Mouse (Mus musculus) stomach, embryonic 15.5 days (tissue): ENCODE measurements around the gene Tmem37. TPM values are rescaled to one million over a fixed set of nuclear protein-coding genes. Genes with fewer than 3 reads are reported as not detected.

ENCODE experiments used
- ATAC-seq: fragments of 200-750 bp; cut with Nextera tagmentation; 2 replicates; pipeline ENCODE4 v1.8.0; 2017; ENCODE audit warnings: low read depth, moderate number of reproducible peaks, moderate TSS enrichment; ENCODE audit not compliant: insufficient read depth, low FRiP score
- H3K27ac ChIP-seq: fragments of 300-500 bp; sonication (generic); 2 replicates; pipeline ENCODE4 v1.5.1; 2015; ENCODE audit warnings: mild to moderate bottlenecking, inconsistent platforms
- H3K27me3 ChIP-seq: fragments of 300-500 bp; sonication (generic); replicated peaks from 2 replicates; pipeline ENCODE4 v1.6.1; 2015; ENCODE audit warnings: inconsistent platforms
- H3K36me3 ChIP-seq: fragments of 300-500 bp; sonication (generic); 2 replicates; pipeline ENCODE4 v1.6.1; 2015; ENCODE audit warnings: inconsistent platforms
- H3K4me1 ChIP-seq: fragments of 300-500 bp; sonication (generic); 2 replicates; pipeline ENCODE4 v1.6.1; 2015; ENCODE audit warnings: inconsistent platforms
- H3K4me2 ChIP-seq: fragments of 300-500 bp; sonication (generic); 2 replicates; pipeline ENCODE4 v1.6.1; 2015; ENCODE audit warnings: mild to moderate bottlenecking, inconsistent platforms
- H3K4me3 ChIP-seq: fragments of 300-500 bp; sonication (generic); replicated peaks from 2 replicates; pipeline ENCODE4 v1.5.1; 2015; ENCODE audit warnings: inconsistent platforms
- H3K9ac ChIP-seq: fragments of 300-500 bp; sonication (generic); 2 replicates; pipeline ENCODE4 v1.6.1; 2015; ENCODE audit warnings: inconsistent platforms
- H3K9me3 ChIP-seq: fragments of 300-500 bp; sonication (generic); 2 replicates; pipeline ENCODE4 v1.6.1; 2016; ENCODE audit warnings: inconsistent platforms
- WGBS: fragments of 180-500 bp; shearing (Covaris S2); methylation state at CpG from one replicate; pipeline ENCODE4 v1.1.7; 2015; 5-methylcytosine and 5-hydroxymethylcytosine counted together
- polyA plus RNA-seq: library from polyadenylated mRNA; unstranded; fragments of >200 nt; fragmentation: Nextera tagmentation; extraction: Ambion mirVana; gene quantifications from 2 replicates; pipeline ENCODE4 v1.2.1, GENCODE M21; 2015

The Tmem37 gene
- polyA plus RNA-seq, 1 experiment from 2014 or later = 23.9 TPM

DNA sequence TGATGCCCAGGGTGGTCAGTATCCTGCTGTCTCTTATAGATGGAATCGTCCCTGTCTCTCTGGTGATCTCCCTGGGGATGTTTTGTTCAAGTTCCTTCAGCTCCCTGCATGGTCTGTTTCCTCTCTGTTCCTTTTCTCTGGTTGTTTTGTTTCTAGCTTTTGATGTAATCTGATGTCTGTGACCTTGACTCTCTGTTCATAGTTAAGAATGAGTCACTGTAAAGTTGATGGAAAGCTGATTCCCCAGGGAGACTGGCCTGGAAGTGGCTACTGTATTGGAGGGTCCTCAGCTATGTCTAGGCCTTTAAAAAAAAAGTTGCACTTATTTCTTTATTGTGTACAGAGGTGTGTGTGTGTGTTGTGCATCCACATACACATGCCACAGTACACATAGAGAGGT lies 22.8 kb downstream of the Tmem37 start:
- Histone ChIP-seq H3K4me2 (no peak overlapping the region), H3K4me1 (no peaks in the 10 kb centered on the region), H3K4me3 (no peak overlapping the region), H3K27ac (no peak overlapping the region), H3K9ac (no peak overlapping the region), H3K27me3 (no peaks in the 10 kb centered on the region), H3K36me3 (no peaks in the 10 kb centered on the region), H3K9me3 (no peaks in the 10 kb centered on the region)
- ATAC-seq = no peak
- WGBS = 30% methylated on average over 1 of the region's 1 CpGs

DNA sequence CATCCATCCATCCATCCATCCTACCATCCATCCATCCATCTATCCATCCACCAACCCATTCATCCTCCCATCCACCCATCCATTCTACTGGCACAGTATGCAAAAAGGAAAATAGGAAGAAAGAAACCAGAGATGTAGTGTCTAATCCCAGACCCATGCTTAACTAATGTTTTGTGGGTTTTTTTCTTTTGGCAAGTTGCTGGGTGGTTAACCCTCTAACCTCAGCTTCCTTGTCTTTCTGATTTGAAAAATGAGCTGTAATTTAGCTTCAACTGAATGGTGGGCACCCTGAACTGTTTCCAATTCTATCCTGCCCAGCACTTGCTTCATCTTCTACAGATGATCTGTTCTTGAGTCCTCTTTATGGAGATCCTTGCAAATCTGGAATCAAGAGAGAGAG lies 26.5 kb downstream of the Tmem37 start:
- no peaks in the 10 kb centered on the region for H3K36me3 ChIP-seq
- no peak overlapping the region for H3K4me2 ChIP-seq
- H3K27me3 ChIP-seq = no peaks in the 10 kb centered on the region
- no peaks in the 10 kb centered on the region for H3K9me3 ChIP-seq
- no peak overlapping the region for H3K4me3 ChIP-seq
- no peak overlapping the region for H3K27ac ChIP-seq
- H3K4me1 ChIP-seq = no peaks in the 10 kb centered on the region
- no peak for ATAC-seq
- no peak overlapping the region for H3K9ac ChIP-seq

GRCm38 (mm10) chr1:120044584-120044983 lies 29.3 kb downstream of the Tmem37 start:
- Histone ChIP-seq H3K4me2 (no peak overlapping the region), H3K9ac (no peak overlapping the region), H3K27me3 (no peaks in the 10 kb centered on the region), H3K27ac (no peak overlapping the region), H3K4me3 (no peak overlapping the region), H3K9me3 (no peaks in the 10 kb centered on the region), H3K36me3 (no peaks in the 10 kb centered on the region), H3K4me1 (no peaks in the 10 kb centered on the region)
- no peak for ATAC-seq
- 79% methylated on average over 16 of the region's 16 CpGs for WGBS

GRCm38 (mm10) chr1:120042421-120042820 lies 31.5 kb downstream of the Tmem37 start:
- 76% methylated on average over 8 of the region's 8 CpGs for WGBS
- H3K36me3 ChIP-seq = no peaks in the 10 kb centered on the region
- no peak overlapping the region for H3K9ac ChIP-seq
- no peak overlapping the region for H3K4me2 ChIP-seq
- H3K27me3 ChIP-seq = no peaks in the 10 kb centered on the region
- H3K9me3 ChIP-seq = no peaks in the 10 kb centered on the region
- H3K27ac ChIP-seq = no peak overlapping the region
- no peak overlapping the region for H3K4me3 ChIP-seq
- H3K4me1 ChIP-seq = no peaks in the 10 kb centered on the region
- ATAC-seq = no peak

GRCm38 (mm10) chr1:120038594-120038993 lies 35.3 kb downstream of the Tmem37 start:
- Histone ChIP-seq H3K4me2 (no peak overlapping the region), H3K4me3 (no peak overlapping the region), H3K4me1 (no peaks in the 10 kb centered on the region), H3K9ac (no peak overlapping the region), H3K27ac (no peak overlapping the region), H3K36me3 (no peaks in the 10 kb centered on the region), H3K9me3 (no peaks in the 10 kb centered on the region), H3K27me3 (no peaks in the 10 kb centered on the region)
- WGBS = 81% methylated on average over 9 of the region's 9 CpGs
- no peak for ATAC-seq

DNA sequence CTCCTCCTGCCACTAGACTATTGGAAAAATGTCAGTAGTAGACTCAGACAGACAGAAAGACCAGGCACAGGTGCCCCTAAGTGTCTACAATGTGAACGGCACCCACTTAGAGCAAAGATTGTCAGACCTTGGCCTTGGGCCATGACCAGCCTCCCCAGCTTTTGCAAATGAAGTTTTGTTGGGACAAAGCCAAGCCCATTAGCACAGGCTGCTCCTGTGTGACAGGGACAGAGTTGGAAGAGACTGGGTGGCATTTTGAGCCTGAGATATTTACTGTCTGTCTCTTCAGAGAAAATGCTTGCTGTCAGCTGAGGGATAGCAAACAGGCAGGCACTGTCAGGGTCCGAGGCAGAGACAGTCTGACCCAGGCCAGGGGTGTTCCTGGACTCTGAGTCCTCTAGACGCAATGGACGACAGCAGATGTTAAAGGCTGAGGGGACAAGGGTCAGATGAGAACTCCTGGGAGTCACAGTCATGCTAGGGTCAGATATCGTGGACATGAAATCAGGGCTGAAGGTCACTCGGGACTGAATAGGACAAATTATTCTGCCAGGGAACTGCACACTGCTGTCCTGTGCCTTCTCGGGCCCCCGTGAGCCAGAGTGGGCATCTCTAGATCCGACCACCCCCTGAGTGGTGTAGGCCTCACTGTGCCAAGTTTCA lies 36.7 kb downstream of the Tmem37 start:
- Histone ChIP-seq H3K9ac (no peak overlapping the region), H3K36me3 (no peaks in the 10 kb centered on the region), H3K4me3 (no peak overlapping the region), H3K27ac (no peak overlapping the region), H3K27me3 (no peaks in the 10 kb centered on the region), H3K4me1 (no peaks in the 10 kb centered on the region; the same call in 1 of the 2 replicates), H3K9me3 (no peaks in the 10 kb centered on the region), H3K4me2 (no peak overlapping the region)
- ATAC-seq = no peak
- WGBS = 63% methylated on average over 9 of the region's 9 CpGs

GRCm38 (mm10) chr1:120035456-120036034 lies 38.3 kb downstream of the Tmem37 start:
- Histone ChIP-seq H3K36me3 (no peaks in the 10 kb centered on the region), H3K4me3 (no peak overlapping the region), H3K27me3 (no peaks in the 10 kb centered on the region), H3K4me2 (no peak overlapping the region), H3K4me1 (no peaks in the 10 kb centered on the region; the same call in 1 of the 2 replicates), H3K9ac (no peak overlapping the region), H3K27ac (no peak overlapping the region), H3K9me3 (no peaks in the 10 kb centered on the region)
- WGBS = 69% methylated on average over 7 of the region's 7 CpGs
- no peak for ATAC-seq

DNA sequence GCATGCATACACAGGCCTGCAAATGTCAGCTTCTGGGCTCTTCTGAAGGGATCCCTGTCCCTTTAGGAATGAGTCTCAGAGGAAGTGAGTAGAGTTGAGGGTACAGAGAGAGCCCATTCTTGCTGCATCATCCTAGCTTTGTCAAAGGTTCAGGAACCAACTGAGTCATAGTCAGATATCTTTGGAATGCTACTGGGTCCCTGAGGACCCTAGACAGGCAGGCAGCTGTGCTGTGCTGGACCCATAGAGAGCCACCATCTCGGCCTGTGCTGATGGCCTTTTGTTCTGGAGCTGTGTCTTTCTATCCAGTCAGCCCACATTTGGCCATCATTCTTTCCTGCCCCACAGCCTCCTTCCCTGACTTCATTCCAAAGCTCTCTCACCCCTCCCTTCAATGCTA lies 39.1 kb downstream of the Tmem37 start:
- Histone ChIP-seq H3K36me3 (no peaks in the 10 kb centered on the region), H3K4me2 (no peak overlapping the region), H3K27me3 (no peaks in the 10 kb centered on the region), H3K4me1 (no peaks in the 10 kb centered on the region; the same call in 1 of the 2 replicates), H3K9me3 (no peaks in the 10 kb centered on the region), H3K9ac (no peak overlapping the region), H3K27ac (no peak overlapping the region), H3K4me3 (no peak overlapping the region)
- 71% methylated on average over 1 of the region's 1 CpGs for WGBS
- ATAC-seq = no peak

- no peak overlapping the region for H3K27ac ChIP-seq
- H3K4me1 ChIP-seq = no peaks in the 10 kb centered on the region; the same call in 1 of the 2 replicates
- no peaks in the 10 kb centered on the region for H3K27me3 ChIP-seq
- no peak for ATAC-seq
- no peak overlapping the region for H3K4me2 ChIP-seq
- H3K9ac ChIP-seq = no peak overlapping the region
- no peaks in the 10 kb centered on the region for H3K36me3 ChIP-seq
- H3K9me3 ChIP-seq = no peaks in the 10 kb centered on the region
- H3K4me3 ChIP-seq = no peak overlapping the region
- 62% methylated on average over 2 of the region's 2 CpGs for WGBS
Measured at GRCm38 (mm10) chr1:120033469-120033854, 40.4 kb downstream of the Tmem37 start.

DNA sequence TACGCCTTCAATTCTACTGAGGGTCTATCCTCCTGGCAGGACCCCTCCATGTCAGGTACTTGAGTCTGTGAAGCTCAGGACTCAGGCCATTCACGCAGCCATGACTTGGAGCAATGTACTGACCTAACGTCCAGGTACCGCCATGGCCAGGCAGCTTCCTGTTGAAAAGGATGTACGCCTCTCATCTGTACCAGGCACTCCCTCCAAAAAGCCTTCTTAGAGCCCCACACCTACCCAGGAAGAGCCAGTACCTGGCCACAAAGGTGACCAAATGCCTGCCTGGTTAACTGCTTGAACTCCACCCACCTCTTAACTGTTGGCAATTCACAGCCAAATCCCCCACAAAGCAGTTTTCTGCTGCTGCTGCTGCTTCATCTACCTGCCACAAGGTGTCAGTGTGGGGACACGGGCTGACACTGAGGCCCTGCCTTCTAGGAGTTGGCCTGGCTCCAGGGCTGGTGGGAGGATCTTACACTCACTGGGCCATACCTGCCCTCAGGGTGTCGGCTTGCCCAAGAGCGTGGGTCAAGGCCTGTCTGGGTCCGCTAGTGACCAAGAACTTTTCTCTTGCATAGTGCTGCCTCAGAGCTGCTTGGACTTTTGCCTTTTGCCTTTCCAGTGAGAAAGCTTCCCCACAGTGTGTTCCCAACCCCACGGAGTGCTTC lies 40.9 kb downstream of the Tmem37 start:
- no peak overlapping the region for H3K4me3 ChIP-seq
- ATAC-seq = peak; percentile 74
- H3K9me3 ChIP-seq = no peaks in the 10 kb centered on the region
- H3K4me2 ChIP-seq = no peak overlapping the region
- WGBS = 35% methylated on average over 10 of the region's 10 CpGs
- H3K4me1 ChIP-seq = no peaks in the 10 kb centered on the region; the same call in 1 of the 2 replicates
- no peaks in the 10 kb centered on the region for H3K36me3 ChIP-seq
- H3K9ac ChIP-seq = no peak overlapping the region
- H3K27ac ChIP-seq = no peak overlapping the region
- no peaks in the 10 kb centered on the region for H3K27me3 ChIP-seq

DNA sequence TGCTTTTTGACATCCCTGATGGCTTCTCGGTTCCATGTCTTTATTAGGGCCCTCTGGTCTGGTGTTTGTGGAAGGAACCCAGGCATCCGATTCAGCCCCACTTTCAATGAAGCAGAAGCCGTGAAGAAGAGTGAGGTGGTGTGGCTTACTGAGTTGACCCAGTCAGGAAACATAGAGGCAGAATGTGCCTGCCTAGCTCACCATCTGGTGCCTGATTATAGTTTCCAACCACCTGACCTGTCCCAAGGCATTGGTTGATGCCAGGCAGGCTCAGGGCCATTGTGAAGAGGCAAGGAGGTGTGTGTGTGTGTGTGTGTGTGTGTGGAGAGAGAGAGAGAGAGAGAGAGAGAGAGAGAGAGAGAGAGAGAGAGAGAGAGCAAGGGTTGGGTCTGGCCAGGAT lies 43.4 kb downstream of the Tmem37 start:
- no peaks in the 10 kb centered on the region; the same call in 1 of the 2 replicates for H3K4me1 ChIP-seq
- H3K4me2 ChIP-seq = no peak overlapping the region
- H3K27ac ChIP-seq = no peak overlapping the region
- H3K9me3 ChIP-seq = no peaks in the 10 kb centered on the region
- no peaks in the 10 kb centered on the region for H3K36me3 ChIP-seq
- WGBS = 83% methylated on average over 3 of the region's 3 CpGs
- ATAC-seq = no peak
- no peaks in the 10 kb centered on the region for H3K27me3 ChIP-seq
- H3K4me3 ChIP-seq = no peak overlapping the region
- no peak overlapping the region for H3K9ac ChIP-seq

DNA sequence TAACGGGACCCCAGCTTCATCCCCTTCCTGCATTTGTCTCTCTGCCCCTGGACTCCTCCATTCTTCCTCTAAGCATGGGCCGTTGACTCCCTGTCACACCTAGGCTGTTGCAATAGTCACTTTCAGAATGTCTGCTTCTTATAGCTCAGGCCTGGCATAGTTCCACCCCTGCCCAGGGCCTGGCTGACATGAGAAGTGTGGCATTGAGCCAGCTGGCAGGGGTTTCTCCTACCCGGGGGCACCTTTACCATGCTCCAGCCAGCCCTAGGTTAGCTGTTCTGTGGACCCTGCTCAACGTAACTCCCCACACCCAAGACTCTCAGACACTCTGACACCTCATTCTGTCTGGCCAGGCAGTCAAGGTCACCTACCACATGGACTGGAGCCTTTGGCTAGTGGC lies 46.2 kb downstream of the Tmem37 start:
- H3K4me1 ChIP-seq = no peaks in the 10 kb centered on the region
- no peaks in the 10 kb centered on the region for H3K27me3 ChIP-seq
- 68% methylated on average over 4 of the region's 4 CpGs for WGBS
- no peak overlapping the region for H3K9ac ChIP-seq
- no peak overlapping the region for H3K27ac ChIP-seq
- H3K4me2 ChIP-seq = no peak overlapping the region
- no peak overlapping the region for H3K4me3 ChIP-seq
- H3K9me3 ChIP-seq = no peaks in the 10 kb centered on the region
- no peak for ATAC-seq
- no peaks in the 10 kb centered on the region for H3K36me3 ChIP-seq
